Mouse (Mus musculus): Measurements from ENCODE around the gene Rhov.

The Rhov gene

GRCm38 (mm10) chr2:119292281-119292680, 21.2 kb upstream of the Rhov start:
- DNase-seq (ENCODE audit: low read depth, low spot score) = no peak

GRCm38 (mm10) chr2:119289014-119289416, 17.9 kb upstream of the Rhov start:
- DNase-seq (ENCODE audit: low read depth, low spot score) = no peak

GRCm38 (mm10) chr2:119288270-119288882, 17.3 kb upstream of the Rhov start, which contains the start of gene Vps18:
Vps18 (plus strand) TSS chr2:119288740.
- peak; percentile 98 for DNase-seq (ENCODE audit: low read depth, low spot score)

GRCm38 (mm10) chr2:119287372-119287771, 16.3 kb upstream of the Rhov start:
- DNase-seq (ENCODE audit: low read depth, low spot score) = no peak

- DNase-seq (ENCODE audit: low read depth, low spot score) = no peak
Measured at GRCm38 (mm10) chr2:119281899-119282565, 11.0 kb upstream of the Rhov start.

GRCm38 (mm10) chr2:119277810-119278209, 6.7 kb upstream of the Rhov start:
- no peak for DNase-seq (ENCODE audit: low read depth, low spot score)

GRCm38 (mm10) chr2:119276926-119277325, 5.9 kb upstream of the Rhov start:
- DNase-seq (ENCODE audit: low read depth, low spot score) = no peak

- DNase-seq (ENCODE audit: low read depth, low spot score) = no peak
Measured at GRCm38 (mm10) chr2:119274126-119274525, 3.1 kb upstream of the Rhov start.

GRCm38 (mm10) chr2:119270286-119270642, 808 bp downstream of the Rhov start:
- no peak for DNase-seq (ENCODE audit: low read depth, low spot score)

GRCm38 (mm10) chr2:119263813-119264212, 7.3 kb downstream of the Rhov start:
- DNase-seq (ENCODE audit: low read depth, low spot score) = no peak

- no peak for DNase-seq (ENCODE audit: low read depth, low spot score)
Measured at GRCm38 (mm10) chr2:119262978-119263377, 8.1 kb downstream of the Rhov start.

GRCm38 (mm10) chr2:119261326-119261725, 9.7 kb downstream of the Rhov start:
- no peak for DNase-seq (ENCODE audit: low read depth, low spot score)

GRCm38 (mm10) chr2:119260518-119260917, 10.6 kb downstream of the Rhov start:
- no peak for DNase-seq (ENCODE audit: low read depth, low spot score)

GRCm38 (mm10) chr2:119254976-119255375, 16.1 kb downstream of the Rhov start:
- no peak for DNase-seq (ENCODE audit: low read depth, low spot score)

- peak; percentile 87 for DNase-seq (ENCODE audit: low read depth, low spot score)
Measured at GRCm38 (mm10) chr2:119250826-119251478, 20.1 kb downstream of the Rhov start.

GRCm38 (mm10) chr2:119250377-119250776, 20.7 kb downstream of the Rhov start:
- DNase-seq (ENCODE audit: low read depth, low spot score) = no peak

- no peak for DNase-seq (ENCODE audit: low read depth, low spot score)
Measured at GRCm38 (mm10) chr2:119249592-119250061, 21.4 kb downstream of the Rhov start.

GRCm38 (mm10) chr2:119247904-119248303, 23.2 kb downstream of the Rhov start:
- no peak for DNase-seq (ENCODE audit: low read depth, low spot score)

- DNase-seq (ENCODE audit: low read depth, low spot score) = no peak
Measured at GRCm38 (mm10) chr2:119245246-119245645, 25.8 kb downstream of the Rhov start.

GRCm38 (mm10) chr2:119242548-119242947, 28.5 kb downstream of the Rhov start:
- no peak for DNase-seq (ENCODE audit: low read depth, low spot score)

- DNase-seq (ENCODE audit: low read depth, low spot score) = no peak
Measured at GRCm38 (mm10) chr2:119240819-119241186, 30.3 kb downstream of the Rhov start.

GRCm38 (mm10) chr2:119240075-119240818, 30.8 kb downstream of the Rhov start:
- DNase-seq (ENCODE audit: low read depth, low spot score) = no peak

Data from forelimb bud, embryonic 11.5 days (tissue).